Comparison of ENCODE assay signal across 23 mouse cellular contexts in the genomic region with DNA sequence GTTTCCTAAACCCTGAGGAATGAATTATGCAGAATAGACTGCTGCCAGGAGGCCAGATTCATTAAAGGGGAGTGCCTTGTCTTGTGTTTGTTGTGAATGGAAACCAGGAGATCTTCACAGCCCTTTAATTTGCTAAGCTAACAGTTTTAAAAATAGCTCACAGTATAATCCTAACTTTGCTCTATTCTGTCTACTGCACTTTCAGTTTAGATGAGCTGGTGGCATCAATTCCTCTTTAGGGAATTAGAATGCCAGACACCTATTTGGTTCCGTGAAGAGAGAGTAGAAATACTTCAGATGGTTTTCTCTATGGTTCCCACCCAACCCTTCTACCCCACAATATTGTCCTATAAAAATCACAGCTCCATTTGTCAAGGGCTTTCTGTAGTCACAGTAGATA.
"Had no signal": no experiment of that assay in that cellular context is flagged by ENCODE, and none has a peak within 500 bp of the region (broad histone marks: within the 10 kb centered on the region; RNA-seq: fewer than 3 reads in every experiment).

No protein-coding gene starts in this region.

- H3K4me2 ChIP-seq: heart, embryonic 12.5 days; hindbrain, embryonic 13.5 days; hindbrain, embryonic 15.5 days; kidney, embryonic 15.5 days; limb, embryonic 12.5 days; liver, embryonic 11.5 days had no signal

- H3K4me3 ChIP-seq: heart, adult 2 months; heart, embryonic 12.5 days; hindbrain, embryonic 13.5 days; hindbrain, embryonic 15.5 days; kidney, embryonic 15.5 days; layer of hippocampus, adult 2 months; left cerebral cortex, adult 2 months; limb, embryonic 10.5 days; limb, embryonic 12.5 days had no signal

- H3K27me3 ChIP-seq: heart, embryonic 12.5 days; hindbrain, embryonic 13.5 days; hindbrain, embryonic 15.5 days; kidney, embryonic 15.5 days; limb, embryonic 12.5 days had no signal

- H3K9me3 ChIP-seq: heart, embryonic 12.5 days; hindbrain, embryonic 13.5 days; hindbrain, embryonic 15.5 days; kidney, embryonic 15.5 days; limb, embryonic 10.5 days; limb, embryonic 12.5 days had no signal

- H3K27ac ChIP-seq: heart, adult 2 months; hindbrain, embryonic 13.5 days; hindbrain, embryonic 15.5 days; hindbrain, postnatal 0 days; layer of hippocampus, adult 2 months; left cerebral cortex, adult 2 months; limb, embryonic 10.5 days; limb, embryonic 12.5 days had no signal

- H3K36me3 ChIP-seq: heart, embryonic 12.5 days; hindbrain, embryonic 13.5 days; hindbrain, embryonic 15.5 days; kidney, embryonic 15.5 days; limb, embryonic 10.5 days; limb, embryonic 12.5 days had no signal

- ATAC-seq: forebrain, postnatal 0 days; hindbrain, postnatal 0 days; intestine, embryonic 16.5 days had no signal

- H3K9ac ChIP-seq: forebrain, postnatal 0 days; heart, embryonic 12.5 days; hindbrain, embryonic 13.5 days; hindbrain, embryonic 15.5 days; kidney, embryonic 15.5 days; limb, embryonic 12.5 days had no signal

- H3K4me1 ChIP-seq: hindbrain, embryonic 13.5 days; hindbrain, embryonic 15.5 days had no signal

- DNase-seq: forebrain, postnatal 0 days; gastrocnemius, postnatal 10 days; gastrocnemius, postnatal 25 days; heart, adult 2 months; heart, postnatal 14 days; heart, postnatal 36 days; kidney, adult 11 months; kidney, adult 2 months; kidney, adult 9 months; kidney, postnatal 14 days; kidney, postnatal 4 days; liver had no signal
